Mouse (Mus musculus): ENCODE results near the gene Cntn5.

The Cntn5 gene

DNA sequence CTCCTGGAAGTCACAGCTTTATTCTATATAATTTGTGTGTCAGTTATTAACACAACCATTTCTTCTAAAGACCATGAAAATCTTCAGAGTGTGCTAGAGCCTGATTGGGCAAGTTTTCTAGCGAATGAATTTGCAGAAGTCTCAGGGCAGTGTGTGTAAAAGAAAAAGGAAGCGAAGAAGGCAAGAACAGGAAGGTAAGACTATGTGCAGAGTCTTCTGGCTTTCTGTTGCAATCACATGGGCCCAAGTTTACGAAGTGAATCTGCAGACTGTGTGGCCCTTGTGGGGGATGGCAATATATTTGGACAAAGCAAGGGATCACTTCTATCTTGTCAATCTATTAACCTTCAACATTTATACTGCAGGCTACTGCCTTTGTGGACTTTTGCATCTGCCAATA lies 1251.1 kb downstream of the Cntn5 start:
- DNase-seq = no peak

DNA sequence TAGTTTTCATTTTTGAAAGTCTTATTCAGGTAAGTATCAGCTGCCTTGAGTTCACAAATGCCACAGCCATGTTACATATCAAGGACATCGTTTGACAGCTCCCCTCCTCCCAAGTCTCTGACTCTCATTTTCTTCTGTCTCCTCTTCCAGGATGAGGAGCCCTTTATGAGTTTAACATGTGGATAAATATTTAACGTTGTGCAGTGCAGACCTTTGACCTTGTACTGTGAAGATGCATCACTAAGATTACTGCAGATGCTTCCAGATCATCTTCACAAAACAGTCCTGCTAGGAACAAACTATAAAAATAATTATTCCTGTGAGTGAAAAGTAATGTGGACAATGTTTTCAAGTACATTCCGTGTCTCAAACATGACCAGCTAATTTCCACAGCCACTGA lies 1257.2 kb downstream of the Cntn5 start:
- no peak for DNase-seq

DNA sequence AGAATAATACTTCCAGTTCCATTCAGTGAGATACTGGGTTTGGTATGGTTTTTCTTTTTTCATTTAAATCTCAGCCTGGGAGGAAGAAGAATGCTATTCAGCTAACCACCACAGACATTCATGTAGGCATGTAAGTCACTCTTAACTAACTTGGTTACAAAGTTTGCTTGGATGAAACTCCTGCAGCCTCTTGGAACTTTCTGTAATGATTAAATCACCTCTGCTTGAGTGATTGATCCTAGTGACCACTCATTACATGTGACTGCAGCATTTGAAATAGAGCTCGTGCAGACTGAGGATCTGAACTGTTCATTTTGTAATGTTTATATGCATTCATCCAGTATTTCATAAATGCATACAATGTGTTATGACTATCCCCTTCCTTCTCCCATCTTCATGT lies 1258.3 kb downstream of the Cntn5 start:
- DNase-seq = no peak
